Comparison of ENCODE assay signal across 9 mouse cellular contexts in genomic region chr7:44840426-44840825, GRCm38 (mm10). TPM values are rescaled to one million over a fixed set of nuclear protein-coding genes. Genes with fewer than 3 reads are reported as not detected.
DNase-seq lines count a peak whose midpoint lies in the region; ATAC-seq lines count a peak whose summit lies in the region.
"Had no signal": no experiment of that assay in that cellular context is flagged by ENCODE, and none has a peak within 500 bp of the region (broad histone marks: within the 10 kb centered on the region; RNA-seq: fewer than 3 reads in every experiment).

No protein-coding gene starts in this region.

- no peak overlapping the region for H3K27ac ChIP-seq in heart, embryonic 10.5 days
- H3K27ac ChIP-seq in hindbrain, embryonic 10.5 days: no peak overlapping the region
- H3K27ac ChIP-seq in liver, embryonic 16.5 days (ENCODE audit: low read length): no peak overlapping the region

- no peak for ATAC-seq in liver, embryonic 16.5 days (ENCODE audit: low read depth)

- WGBS in heart, embryonic 10.5 days: 61% methylated on average over 14 of the region's 14 CpGs
- WGBS in hindbrain, embryonic 10.5 days: 59% methylated on average over 14 of the region's 14 CpGs
- 38% methylated on average over 14 of the region's 14 CpGs for WGBS in liver, embryonic 16.5 days (ENCODE audit: insufficient replicate concordance)

- H3K4me3 ChIP-seq in heart, embryonic 10.5 days: peak overlapping the region; percentile 53; the same call in 1 of the 2 replicates
- H3K4me3 ChIP-seq in hindbrain, embryonic 10.5 days: peak overlapping the region; percentile 47
- H3K4me3 ChIP-seq in liver, embryonic 16.5 days (ENCODE audit: low read depth, low read length): no peak overlapping the region; the same call in 1 of the 2 replicates
- H3K4me3 ChIP-seq: megakaryocyte, embryonic 14.5 days had no signal

- no peak for DNase-seq in heart, embryonic 10.5 days (ENCODE audit: low spot score)
- DNase-seq in heart, postnatal 36 days: no peak
- peak; percentile 74 for DNase-seq in A20 (ENCODE audit: low read depth, low spot score)
- DNase-seq in hindbrain, embryonic 10.5 days (ENCODE audit: low spot score): no peak
- no peak for DNase-seq in embryo, embryonic 10.5 days (ENCODE audit: low spot score)
- DNase-seq in gastrocnemius, adult 18-20 months (ENCODE audit: low spot score): no peak
- DNase-seq in frontal cortex, adult 2 months (ENCODE audit: extremely low spot score in 1 of 2, low spot score in 1 of 2): no peak

- H3K27me3 ChIP-seq in heart, embryonic 10.5 days (ENCODE audit: insufficient read depth, poor library complexity, severe bottlenecking): peaks cover 53% of the 10 kb centered on the region
- peaks cover 51% of the 10 kb centered on the region for H3K27me3 ChIP-seq in hindbrain, embryonic 10.5 days (ENCODE audit: insufficient read depth, poor library complexity, severe bottlenecking)
- peaks cover 17% of the 10 kb centered on the region for H3K27me3 ChIP-seq in liver, embryonic 16.5 days (ENCODE audit: control insufficient read depth, insufficient read depth, low read depth, low read length)
- H3K27me3 ChIP-seq: megakaryocyte, embryonic 14.5 days had no signal

- intact Hi-C loops in heart, postnatal 36 days (cut with DNase I): no loop called here

- peaks cover 26% of the 10 kb centered on the region for H3K4me1 ChIP-seq in heart, embryonic 10.5 days
- peaks cover 16% of the 10 kb centered on the region for H3K4me1 ChIP-seq in hindbrain, embryonic 10.5 days (replicated peaks)
- peaks cover 15% of the 10 kb centered on the region for H3K4me1 ChIP-seq in liver, embryonic 16.5 days (ENCODE audit: control insufficient read depth, low read depth, low read length)

- H3K4me2 ChIP-seq in liver, embryonic 16.5 days (ENCODE audit: low read depth, low read length): peak overlapping the region; percentile 42; the same call in 1 of the 2 replicates

- peaks cover 58% of the 10 kb centered on the region for H3K36me3 ChIP-seq in heart, embryonic 10.5 days
- peaks cover 62% of the 10 kb centered on the region for H3K36me3 ChIP-seq in hindbrain, embryonic 10.5 days
- H3K36me3 ChIP-seq in liver, embryonic 16.5 days (ENCODE audit: control insufficient read depth, insufficient read depth): peaks cover 19% of the 10 kb centered on the region

- no peak overlapping the region for H3K9ac ChIP-seq in liver, embryonic 16.5 days (ENCODE audit: low read depth, low read length)

- no peaks in the 10 kb centered on the region for H3K9me3 ChIP-seq in heart, embryonic 10.5 days
- H3K9me3 ChIP-seq in hindbrain, embryonic 10.5 days: no peaks in the 10 kb centered on the region
- H3K9me3 ChIP-seq in liver, embryonic 16.5 days (replicated peaks; ENCODE audit: control insufficient read depth, low read length): no peaks in the 10 kb centered on the region

RNA-seq across cellular contexts. Expression of gene Akt1s1, which starts 8.4 kb away (rescaled TPM):
- 102 and 103 TPM in 2 replicates for polyA plus RNA-seq in heart, embryonic 10.5 days (2016; fragmentation: Nextera tagmentation; extraction: Ambion mirVana)
- 10 to 100 TPM; 73.6 to 75.4 TPM for total RNA-seq in heart, postnatal 36 days (2021)
- polyA plus RNA-seq in hindbrain, embryonic 10.5 days (2016; fragmentation: Nextera tagmentation; extraction: Ambion mirVana): 81.7 and 93.3 TPM in 2 replicates
- 25.6 and 29.1 TPM in 2 replicates for polyA plus RNA-seq in liver, embryonic 16.5 days (2015; fragmentation: Nextera tagmentation; extraction: Ambion mirVana)
- total RNA-seq in gastrocnemius, adult 18-20 months (2021): 100 to 1,000 TPM; 130 to 144 TPM
- 87.0 and 108 TPM in 2 replicates for polyA plus RNA-seq in frontal cortex, adult 2 months (2012; rRNA removed)

RNA-seq across cellular contexts. Expression of gene Tbc1d17, which starts 8.5 kb away (rescaled TPM):
- polyA plus RNA-seq in heart, embryonic 10.5 days (2016; fragmentation: Nextera tagmentation; extraction: Ambion mirVana): 56.9 and 67.3 TPM in 2 replicates
- 10 to 100 TPM; 58.1 to 59.1 TPM for total RNA-seq in heart, postnatal 36 days (2021)
- 77.1 and 91.1 TPM in 2 replicates for polyA plus RNA-seq in hindbrain, embryonic 10.5 days (2016; fragmentation: Nextera tagmentation; extraction: Ambion mirVana)
- 32.7 and 33.7 TPM in 2 replicates for polyA plus RNA-seq in liver, embryonic 16.5 days (2015; fragmentation: Nextera tagmentation; extraction: Ambion mirVana)
- 10 to 100 TPM; 46.8 to 61.0 TPM for total RNA-seq in gastrocnemius, adult 18-20 months (2021)
- 84.3 and 106 TPM in 2 replicates for polyA plus RNA-seq in frontal cortex, adult 2 months (2012; rRNA removed)

RNA-seq across cellular contexts. Expression of gene Pnkp, which starts 16.5 kb away (rescaled TPM):
- polyA plus RNA-seq in heart, embryonic 10.5 days (2016; fragmentation: Nextera tagmentation; extraction: Ambion mirVana): 28.5 and 29.7 TPM in 2 replicates
- 10 to 100 TPM; 18.6 to 21.1 TPM for total RNA-seq in heart, postnatal 36 days (2021)
- 36.3 and 40.2 TPM in 2 replicates for polyA plus RNA-seq in hindbrain, embryonic 10.5 days (2016; fragmentation: Nextera tagmentation; extraction: Ambion mirVana)
- 23.4 and 24.3 TPM in 2 replicates for polyA plus RNA-seq in liver, embryonic 16.5 days (2015; fragmentation: Nextera tagmentation; extraction: Ambion mirVana)
- 10 to 100 TPM; 19.2 to 20.2 TPM for total RNA-seq in gastrocnemius, adult 18-20 months (2021)
- polyA plus RNA-seq in frontal cortex, adult 2 months (2012; rRNA removed): 42.3 and 44.9 TPM in 2 replicates

RNA-seq across cellular contexts. Expression of gene Atf5, which starts 24.0 kb away (rescaled TPM):
- polyA plus RNA-seq in heart, embryonic 10.5 days (2016; fragmentation: Nextera tagmentation; extraction: Ambion mirVana): 1.7 and 3.3 TPM in 2 replicates
- 10 to 100 TPM; 54.3 to 62.0 TPM for total RNA-seq in heart, postnatal 36 days (2021)
- polyA plus RNA-seq in hindbrain, embryonic 10.5 days (2016; fragmentation: Nextera tagmentation; extraction: Ambion mirVana): 4.6 TPM in 2 replicates
- 7.3 and 9.7 TPM in 2 replicates for polyA plus RNA-seq in liver, embryonic 16.5 days (2015; fragmentation: Nextera tagmentation; extraction: Ambion mirVana)
- 10 to 100 TPM; 62.4 to 99.0 TPM for total RNA-seq in gastrocnemius, adult 18-20 months (2021)
- 24.2 and 35.6 TPM in 2 replicates for polyA plus RNA-seq in frontal cortex, adult 2 months (2012; rRNA removed)

RNA-seq across cellular contexts. Expression of gene Il4i1, which starts 24.2 kb away (rescaled TPM):
- polyA plus RNA-seq in heart, embryonic 10.5 days (2016; fragmentation: Nextera tagmentation; extraction: Ambion mirVana): 0.41 and 1.3 TPM in 2 replicates
- under 1 TPM; 0.89 TPM for total RNA-seq in heart, postnatal 36 days (2021)
- 1.7 and 1.9 TPM in 2 replicates for polyA plus RNA-seq in hindbrain, embryonic 10.5 days (2016; fragmentation: Nextera tagmentation; extraction: Ambion mirVana)
- 0.34 and 0.76 TPM in 2 replicates for polyA plus RNA-seq in liver, embryonic 16.5 days (2015; fragmentation: Nextera tagmentation; extraction: Ambion mirVana)
- total RNA-seq in gastrocnemius, adult 18-20 months (2021): 1 to 10 TPM; 2.3 to 3.5 TPM
- 1.3 and 2.2 TPM in 2 replicates for polyA plus RNA-seq in frontal cortex, adult 2 months (2012; rRNA removed)
